Mouse (Mus musculus) testis, adult 2 months (tissue): ENCODE results near the gene Cstf3. TPM values are rescaled to one million over a fixed set of nuclear protein-coding genes. Genes with fewer than 3 reads are reported as not detected.

ENCODE experiments used
- H3K27ac ChIP-seq: fragments of 200-500 bp; 2 replicates; pipeline ENCODE4 v1.5.1; 2012; ENCODE audit warnings: low read depth, low read length; ENCODE audit not compliant: control insufficient read depth, insufficient read depth
- H3K27me3 ChIP-seq: fragments of 200-500 bp; 2 replicates; pipeline ENCODE4 v1.6.1; 2012; ENCODE audit warnings: mild to moderate bottlenecking, low read length, moderate library complexity; ENCODE audit not compliant: control insufficient read depth, insufficient read depth
- H3K36me3 ChIP-seq: fragments of 200-500 bp; 2 replicates; pipeline ENCODE4 v1.6.1; 2012; ENCODE audit warnings: mild to moderate bottlenecking, low read length; ENCODE audit not compliant: control insufficient read depth, insufficient read depth
- H3K4me1 ChIP-seq: fragments of 200-500 bp; 2 replicates; pipeline ENCODE4 v1.6.1; 2012; ENCODE audit warnings: low read length; ENCODE audit not compliant: control insufficient read depth, insufficient read depth
- H3K4me3 ChIP-seq: fragments of 200-500 bp; 2 replicates; pipeline ENCODE4 v1.5.1; 2012; ENCODE audit warnings: low read depth, mild to moderate bottlenecking, low read length, moderate library complexity, mixed read lengths; ENCODE audit not compliant: control insufficient read depth
- CTCF ChIP-seq: fragments of 200-500 bp; IDR thresholded peaks from 2 replicates; pipeline ENCODE4 v1.5.1; 2012; ENCODE audit warnings: low read depth, mild to moderate bottlenecking, inconsistent platforms, low read length, moderate library complexity; ENCODE audit not compliant: control insufficient read depth, insufficient read depth, insufficient replicate concordance
- POLR2A ChIP-seq: fragments of 200-500 bp; IDR thresholded peaks from 2 replicates; pipeline ENCODE4 v1.6.1; 2012; ENCODE audit warnings: low read depth, mild to moderate bottlenecking, inconsistent platforms, low read length, moderate library complexity; ENCODE audit not compliant: control insufficient read depth
- polyA plus RNA-seq: library from polyadenylated mRNA; depleted of rRNA; stranded (reverse); fragments of >200 nt; gene quantifications from 2 replicates; pipeline ENCODE4 v1.2.3, GENCODE M21; 2012

The Cstf3 gene
- polyA plus RNA-seq, 1 experiment = 14.8 TPM

DNA sequence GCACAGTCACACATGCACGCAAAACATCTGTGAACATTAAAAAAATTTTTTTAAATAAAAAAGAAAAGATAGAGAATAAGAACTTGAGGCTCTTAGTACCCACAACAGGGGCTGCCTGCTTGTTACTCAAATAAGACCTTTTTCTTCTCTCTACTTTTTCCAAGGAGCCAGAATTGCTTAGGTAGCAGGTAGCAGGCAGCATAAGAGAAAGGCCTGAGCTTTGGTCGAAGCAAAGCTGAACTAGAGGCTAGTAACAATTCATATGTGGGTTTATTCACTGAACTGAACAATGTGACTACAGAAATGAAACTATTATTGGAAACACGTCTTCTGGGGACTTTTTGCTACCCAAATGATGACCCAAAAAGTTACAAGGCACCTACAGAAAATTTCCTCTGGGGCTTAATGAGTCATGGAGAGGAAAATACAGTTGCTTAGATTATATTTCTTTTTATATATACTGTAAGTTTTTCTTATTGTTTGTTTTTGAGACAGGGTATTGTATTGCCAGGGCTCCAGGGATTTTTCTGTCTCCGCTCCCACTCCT lies 28.3 kb upstream of the Cstf3 start:
- H3K4me1 ChIP-seq = peaks cover 2% of the 10 kb centered on the region; the same call in 1 of the 2 replicates
- TF ChIP-seq CTCF (no peak), POLR2A (no peak)
- H3K4me3 ChIP-seq = no peak overlapping the region
- H3K27ac ChIP-seq = no peak overlapping the region
- no peaks in the 10 kb centered on the region for H3K27me3 ChIP-seq
- H3K36me3 ChIP-seq = no peaks in the 10 kb centered on the region; the same call in 1 of the 2 replicates

DNA sequence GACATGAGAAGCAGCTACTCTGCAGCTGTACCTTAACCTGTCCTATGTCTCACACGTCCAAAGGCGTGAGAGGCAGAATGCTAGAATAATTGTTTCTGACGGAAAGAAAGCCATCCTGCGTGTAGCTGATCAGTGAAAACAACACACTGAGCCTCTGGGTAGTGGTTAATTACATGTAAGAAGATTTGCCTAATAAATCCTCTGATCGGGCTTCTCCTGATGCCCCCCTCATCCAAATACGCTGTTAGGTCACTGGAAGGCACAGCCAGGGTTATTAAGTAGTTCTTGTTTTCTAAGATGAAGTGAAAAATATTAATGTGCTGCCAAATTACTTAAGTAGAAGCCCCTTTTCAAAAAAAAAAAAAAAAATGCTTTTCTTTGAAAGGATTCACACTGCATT lies 18.3 kb upstream of the Cstf3 start:
- no peak overlapping the region for H3K4me3 ChIP-seq
- no peaks in the 10 kb centered on the region for H3K27me3 ChIP-seq
- peaks cover 3% of the 10 kb centered on the region for H3K4me1 ChIP-seq
- no peaks in the 10 kb centered on the region for H3K36me3 ChIP-seq
- no peak overlapping the region for H3K27ac ChIP-seq
- TF ChIP-seq CTCF (no peak), POLR2A (no peak)

DNA sequence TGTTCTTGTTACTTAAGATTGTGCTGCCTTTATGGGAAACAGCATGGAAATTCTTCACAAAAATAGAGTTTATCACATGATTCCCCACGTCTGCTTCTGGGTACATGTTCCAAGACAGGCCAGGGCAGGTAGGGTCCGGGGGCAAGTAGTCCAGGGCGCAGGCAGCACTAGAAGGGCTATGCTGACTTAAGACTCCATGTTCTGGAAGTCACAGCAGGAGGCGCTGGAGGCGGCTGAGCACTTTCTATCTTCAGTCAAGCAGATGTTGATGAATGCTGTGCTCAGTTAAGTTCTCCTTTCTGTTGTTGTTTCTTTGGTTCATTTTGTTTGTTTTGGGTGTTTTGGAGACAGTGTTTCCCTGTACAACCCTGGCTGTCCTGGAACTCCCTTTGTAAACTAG lies 14.1 kb upstream of the Cstf3 start:
- Histone ChIP-seq H3K27ac (no peak overlapping the region), H3K27me3 (no peaks in the 10 kb centered on the region), H3K4me1 (peaks cover 5% of the 10 kb centered on the region), H3K4me3 (no peak overlapping the region), H3K36me3 (no peaks in the 10 kb centered on the region)
- no peak for TF ChIP-seq CTCF

DNA sequence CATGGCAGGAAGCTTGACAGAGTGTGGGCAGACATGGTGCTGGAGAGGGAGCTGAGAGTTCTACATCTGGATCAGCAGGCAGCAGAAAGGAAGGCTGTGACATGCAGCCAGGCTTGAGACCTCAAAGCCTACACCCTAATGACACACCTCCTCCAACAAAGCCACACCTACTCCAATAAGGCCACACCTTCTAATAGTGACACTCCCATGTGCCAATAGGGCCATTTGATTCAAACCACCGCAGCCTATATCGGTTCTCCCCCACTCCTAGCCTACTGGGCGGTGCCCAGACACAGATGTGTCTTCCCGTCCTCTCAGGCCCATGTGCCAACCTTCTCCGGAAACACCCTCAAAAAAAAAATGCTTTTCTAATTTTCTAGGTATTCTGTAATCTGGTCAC lies 12.3 kb upstream of the Cstf3 start:
- Histone ChIP-seq H3K4me1 (peaks cover 2% of the 10 kb centered on the region; the same call in 1 of the 2 replicates), H3K27ac (no peak overlapping the region), H3K4me3 (no peak overlapping the region), H3K36me3 (no peaks in the 10 kb centered on the region), H3K27me3 (no peaks in the 10 kb centered on the region)
- TF ChIP-seq POLR2A = no peak
- no peak for TF ChIP-seq CTCF

DNA sequence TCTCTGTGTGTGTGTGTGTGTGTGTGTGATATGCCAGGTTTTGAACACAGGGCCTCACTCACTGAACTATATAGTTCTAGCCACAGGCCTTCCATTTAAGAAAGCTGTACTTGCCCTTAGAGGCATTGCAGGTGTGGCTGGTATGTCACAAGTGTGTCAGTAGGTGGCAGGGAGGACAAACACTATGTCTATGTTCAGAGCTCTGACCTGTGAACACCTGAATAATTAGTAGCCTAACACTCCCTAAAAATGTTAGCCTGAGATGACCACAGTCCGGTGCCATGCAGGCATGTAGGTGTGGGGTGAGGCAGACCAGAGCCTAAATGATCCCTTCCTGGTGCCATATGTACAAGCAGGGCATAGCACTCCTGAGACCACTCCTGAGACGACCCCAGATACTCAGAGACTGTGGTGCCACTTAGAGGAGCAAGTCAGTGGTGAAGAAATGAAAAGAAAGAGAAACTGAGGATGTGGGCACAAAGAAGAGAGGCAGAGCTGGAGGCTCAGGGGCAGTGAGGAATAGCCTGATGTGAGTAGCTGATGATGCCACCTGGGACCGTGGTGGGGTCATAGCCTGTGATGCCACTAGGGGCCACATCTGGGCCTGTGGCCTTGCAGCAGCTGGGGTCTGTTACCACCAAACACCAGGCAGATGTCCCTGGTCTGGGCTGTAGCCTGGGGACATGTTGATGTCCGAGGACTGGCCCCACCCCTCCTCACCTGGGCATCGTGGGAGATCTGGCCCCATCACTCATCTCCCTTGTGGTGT lies 11.3 kb upstream of the Cstf3 start:
- no peak overlapping the region for H3K4me3 ChIP-seq
- no peak overlapping the region for H3K27ac ChIP-seq
- peaks cover 2% of the 10 kb centered on the region; the same call in 1 of the 2 replicates for H3K4me1 ChIP-seq
- no peaks in the 10 kb centered on the region for H3K36me3 ChIP-seq
- TF ChIP-seq POLR2A = no peak
- TF ChIP-seq CTCF = no peak
- no peaks in the 10 kb centered on the region for H3K27me3 ChIP-seq

DNA sequence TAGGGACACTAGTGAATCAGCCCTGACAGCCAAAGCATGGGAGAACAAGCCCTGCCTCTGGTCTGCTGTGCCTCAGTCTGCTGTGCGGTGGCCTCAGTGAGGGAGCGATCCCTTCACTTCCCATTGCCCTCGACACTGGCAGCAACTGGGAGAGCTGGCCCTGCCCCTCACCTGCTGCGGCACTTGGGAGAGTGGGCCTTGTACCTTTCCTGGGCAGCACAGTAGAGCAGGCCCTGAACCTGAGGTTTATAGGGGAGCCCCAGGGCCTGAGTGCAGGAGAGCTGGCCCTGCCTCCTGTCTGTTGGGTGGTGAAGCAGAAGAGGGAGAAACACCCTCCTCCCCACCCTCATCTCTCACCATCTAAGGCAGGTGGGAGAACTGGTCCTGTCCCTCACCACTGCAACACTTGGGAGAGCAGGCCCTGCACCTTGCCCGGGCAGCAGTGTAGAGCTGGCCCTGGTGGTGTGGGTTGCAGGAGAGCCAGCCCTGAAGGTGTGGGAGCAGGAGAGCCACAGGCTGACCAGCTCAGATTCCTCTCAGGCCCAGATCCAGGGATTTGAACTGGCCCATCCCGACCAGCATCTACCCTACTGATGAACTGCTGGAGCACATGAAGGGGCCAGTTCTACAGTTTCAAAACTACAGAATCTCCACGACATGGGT lies 10.4 kb upstream of the Cstf3 start:
- Histone ChIP-seq H3K27me3 (no peaks in the 10 kb centered on the region), H3K36me3 (no peaks in the 10 kb centered on the region), H3K4me3 (no peak overlapping the region), H3K4me1 (peaks cover 2% of the 10 kb centered on the region; the same call in 1 of the 2 replicates), H3K27ac (no peak overlapping the region)
- TF ChIP-seq CTCF = no peak
- TF ChIP-seq POLR2A = no peak

DNA sequence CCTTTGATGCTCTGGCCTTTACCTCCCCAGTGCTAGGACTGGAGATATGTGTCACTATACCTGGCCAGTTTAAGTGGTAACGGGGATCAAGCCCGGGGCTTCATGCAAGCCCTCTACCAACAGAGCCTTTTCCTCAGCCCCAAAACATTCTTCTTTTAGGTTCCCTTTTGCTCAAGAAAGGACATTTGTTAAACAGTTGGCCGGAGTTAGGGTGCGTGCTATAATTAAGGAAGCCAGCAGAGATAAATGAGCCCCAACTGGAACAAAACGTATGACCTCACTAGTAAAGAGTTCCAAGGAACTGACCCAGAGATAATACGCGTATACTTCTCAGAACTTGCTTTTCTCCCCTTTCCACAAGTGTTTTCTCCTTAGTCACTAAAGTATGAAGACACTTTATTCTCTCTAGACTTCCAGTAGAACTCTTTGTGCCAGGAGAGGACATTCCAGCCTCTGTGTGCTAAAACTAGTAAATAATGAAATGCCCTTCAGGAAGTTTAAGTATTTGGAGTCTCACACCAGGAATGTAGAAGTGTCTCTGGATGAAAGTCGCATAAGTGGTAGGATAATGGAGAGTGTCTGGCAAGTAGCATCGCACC lies 8.9 kb upstream of the Cstf3 start:
- H3K4me1 ChIP-seq = peaks cover 2% of the 10 kb centered on the region; the same call in 1 of the 2 replicates
- no peak overlapping the region for H3K27ac ChIP-seq
- no peaks in the 10 kb centered on the region for H3K27me3 ChIP-seq
- no peak for TF ChIP-seq POLR2A
- TF ChIP-seq CTCF = no peak
- H3K36me3 ChIP-seq = no peaks in the 10 kb centered on the region
- no peak overlapping the region for H3K4me3 ChIP-seq

DNA sequence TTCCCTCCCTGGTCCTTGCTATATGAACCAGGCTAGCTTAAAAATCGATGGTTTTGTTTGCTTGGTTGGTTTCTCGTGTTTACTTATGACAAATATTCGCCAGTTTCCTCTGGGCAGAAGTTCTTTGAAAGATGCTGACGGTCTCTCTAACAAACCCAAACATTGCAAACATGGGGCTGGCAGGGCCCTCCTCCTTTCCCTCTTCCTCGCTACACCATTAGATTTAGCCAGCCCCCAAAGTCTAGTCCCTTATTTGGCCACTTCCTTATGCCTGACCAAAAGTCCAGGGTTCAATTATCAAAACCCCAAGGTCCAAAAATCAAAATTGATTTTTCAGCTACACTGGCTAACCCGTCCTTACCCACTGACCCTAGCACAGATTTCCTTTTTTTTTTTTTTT lies 7.3 kb upstream of the Cstf3 start:
- Histone ChIP-seq H3K27me3 (no peaks in the 10 kb centered on the region), H3K4me1 (peaks cover 2% of the 10 kb centered on the region; the same call in 1 of the 2 replicates), H3K27ac (no peak overlapping the region), H3K36me3 (no peaks in the 10 kb centered on the region), H3K4me3 (no peak overlapping the region)
- TF ChIP-seq POLR2A (no peak), CTCF (no peak)
